Mouse (Mus musculus): ENCODE measurements around the gene Prmt3. TPM values are rescaled to one million over a fixed set of nuclear protein-coding genes. Genes with fewer than 3 reads are reported as not detected.

The Prmt3 gene
- polyA plus RNA-seq, 1 experiment from 2014 or later = 53.8 TPM

DNA sequence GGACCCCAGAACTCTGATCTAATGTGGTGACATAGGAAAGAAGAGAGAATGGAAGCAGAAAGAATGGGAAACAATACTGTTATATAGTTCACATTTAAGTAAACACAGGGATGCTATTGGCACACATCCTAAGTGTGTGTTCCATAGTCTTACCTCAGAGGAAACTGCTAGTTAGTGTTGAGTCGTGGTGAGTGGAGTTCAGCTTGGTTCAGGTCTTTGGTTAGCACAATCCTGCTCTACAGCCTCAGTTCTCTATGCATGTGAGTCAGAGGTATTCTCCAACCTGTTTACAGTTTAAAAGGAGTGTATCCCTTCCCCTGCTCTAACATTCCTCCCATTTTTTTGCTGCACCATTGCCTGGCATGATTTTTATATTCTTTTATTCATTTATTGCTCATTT lies 19.0 kb downstream of the Prmt3 start:
- no peak overlapping the region for H3K4me2 ChIP-seq
- H3K4me1 ChIP-seq (replicated peaks) = peaks cover 10% of the 10 kb centered on the region
- ATAC-seq (ENCODE audit: insufficient number of reproducible peaks, low FRiP score) = no peak
- H3K36me3 ChIP-seq = peaks cover 61% of the 10 kb centered on the region
- no peak overlapping the region for H3K4me3 ChIP-seq
- 71% methylated on average over 1 of the region's 1 CpGs for WGBS
- H3K27ac ChIP-seq (ENCODE audit: poor library complexity, severe bottlenecking) = no peak overlapping the region
- no peaks in the 10 kb centered on the region for H3K9me3 ChIP-seq (replicated peaks)
- no peak overlapping the region for H3K9ac ChIP-seq
- H3K27me3 ChIP-seq (replicated peaks) = no peaks in the 10 kb centered on the region

DNA sequence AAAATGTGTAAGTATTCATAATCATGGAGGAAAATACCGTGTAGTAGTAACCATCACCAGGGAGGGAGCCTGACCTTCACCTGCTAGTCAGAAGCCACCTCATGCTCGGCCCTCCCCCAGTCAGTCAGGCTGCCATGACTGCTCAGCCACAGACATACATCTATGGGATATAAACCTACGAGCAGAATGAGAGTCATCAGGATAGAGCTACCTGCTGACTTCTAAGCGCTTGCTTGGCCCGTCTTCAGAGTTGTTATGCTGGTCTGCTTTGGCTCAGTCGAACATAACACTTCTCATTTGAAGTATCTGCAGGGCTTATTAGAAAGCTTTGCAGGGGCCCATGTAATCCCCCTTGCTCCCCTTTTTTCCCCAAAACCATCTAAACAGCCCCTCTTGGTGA lies 25.4 kb downstream of the Prmt3 start:
- ATAC-seq (ENCODE audit: insufficient number of reproducible peaks, low FRiP score) = no peak
- WGBS = 83% methylated on average over 6 of the region's 6 CpGs
- H3K36me3 ChIP-seq = peaks cover 42% of the 10 kb centered on the region

DNA sequence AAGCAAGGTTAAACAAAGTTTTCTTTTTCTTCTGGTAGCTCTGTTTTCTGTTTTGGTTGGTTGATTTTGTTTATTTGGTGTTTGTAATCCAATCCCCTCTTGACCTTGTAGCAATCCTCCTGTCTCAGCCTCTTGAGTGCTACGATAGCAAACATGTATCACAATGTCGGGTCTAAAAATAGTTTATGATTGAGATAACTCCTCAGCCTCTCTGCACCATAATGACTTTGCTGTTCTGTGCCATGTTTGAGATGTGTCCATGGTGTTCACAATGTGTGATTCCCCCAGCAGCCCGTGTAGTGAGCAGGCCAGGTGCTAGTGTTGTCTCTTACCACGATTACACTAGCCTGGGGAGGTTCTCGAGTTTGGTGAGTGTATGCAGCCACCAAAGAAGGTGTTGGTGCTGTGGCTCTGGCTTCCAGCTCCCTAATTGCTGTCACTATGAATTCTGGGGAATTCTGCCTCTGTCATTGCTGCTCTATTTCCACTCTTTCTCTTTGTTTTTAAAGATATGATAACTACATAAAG lies 26.6 kb downstream of the Prmt3 start:
- Histone ChIP-seq H3K4me3 (no peak overlapping the region), H3K4me2 (no peak overlapping the region), H3K27me3 (replicated peaks) (no peaks in the 10 kb centered on the region), H3K27ac (ENCODE audit: poor library complexity, severe bottlenecking) (no peak overlapping the region), H3K4me1 (replicated peaks) (peaks cover 23% of the 10 kb centered on the region), H3K36me3 (peaks cover 40% of the 10 kb centered on the region), H3K9me3 (replicated peaks) (no peaks in the 10 kb centered on the region), H3K9ac (no peak overlapping the region)
- no peak for ATAC-seq (ENCODE audit: insufficient number of reproducible peaks, low FRiP score)
- WGBS = 42% methylated on average over 5 of the region's 5 CpGs

More for the DNA sequence above, 25.4 kb downstream of the Prmt3 start:
- Histone ChIP-seq H3K4me1 (replicated peaks) (peaks cover 18% of the 10 kb centered on the region), H3K4me3 (no peak overlapping the region), H3K27ac (ENCODE audit: poor library complexity, severe bottlenecking) (no peak overlapping the region), H3K27me3 (replicated peaks) (no peaks in the 10 kb centered on the region), H3K4me2 (no peak overlapping the region), H3K9me3 (replicated peaks) (no peaks in the 10 kb centered on the region), H3K9ac (no peak overlapping the region)

DNA sequence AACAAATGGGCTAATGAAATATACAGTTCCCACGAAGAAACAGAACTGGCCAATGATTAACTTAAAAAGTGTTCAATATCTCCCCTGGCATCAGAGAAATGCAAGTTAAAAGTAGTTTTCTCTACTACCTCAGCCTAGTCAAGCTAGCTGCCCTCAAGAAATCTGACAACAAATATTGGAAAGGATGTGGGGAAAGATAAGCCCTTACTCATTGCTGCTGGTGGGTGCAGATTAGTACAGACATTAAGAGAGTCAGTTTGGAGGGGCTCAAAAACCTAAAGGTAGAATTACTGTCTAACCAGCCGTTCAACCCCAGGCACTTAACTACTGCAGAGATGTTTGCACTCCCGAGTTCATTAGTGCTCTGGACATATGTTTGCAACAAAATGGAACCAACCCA lies 27.5 kb downstream of the Prmt3 start:
- H3K4me3 ChIP-seq = no peak overlapping the region
- H3K27me3 ChIP-seq (replicated peaks) = no peaks in the 10 kb centered on the region
- no peak overlapping the region for H3K27ac ChIP-seq (ENCODE audit: poor library complexity, severe bottlenecking)
- H3K36me3 ChIP-seq = peaks cover 35% of the 10 kb centered on the region
- no peak overlapping the region for H3K4me2 ChIP-seq
- no peaks in the 10 kb centered on the region for H3K9me3 ChIP-seq (replicated peaks)
- no peak for ATAC-seq (ENCODE audit: insufficient number of reproducible peaks, low FRiP score)
- 85% methylated on average over 3 of the region's 3 CpGs for WGBS
- H3K4me1 ChIP-seq (replicated peaks) = peaks cover 23% of the 10 kb centered on the region
- no peak overlapping the region for H3K9ac ChIP-seq

DNA sequence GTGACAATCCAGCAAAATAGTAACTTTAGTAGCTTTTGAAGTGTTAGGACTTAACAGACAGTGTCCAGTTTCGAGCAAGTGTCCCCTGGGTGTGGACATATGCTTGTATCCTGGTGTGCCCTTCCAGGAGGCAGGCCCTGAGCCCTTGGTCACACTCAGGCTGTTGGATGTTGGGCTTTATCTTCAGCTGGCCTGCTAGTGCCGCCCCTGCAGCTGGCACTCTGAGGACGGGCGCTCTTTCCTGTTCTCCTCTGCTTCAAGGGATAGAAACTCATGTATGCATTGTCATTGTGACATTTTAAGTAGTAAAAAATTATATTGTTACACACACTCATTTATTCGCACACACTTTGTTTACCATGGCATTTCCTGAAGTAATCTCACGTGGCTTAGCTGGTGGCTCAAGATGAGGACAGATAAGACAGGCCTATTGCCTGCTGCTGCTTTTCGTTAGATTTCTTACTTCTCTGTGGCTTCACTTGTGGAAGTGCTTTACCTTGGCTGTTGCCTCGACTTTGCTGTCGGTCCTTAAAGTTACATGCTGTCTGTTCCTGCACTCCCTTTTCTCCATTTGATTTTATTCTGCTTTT lies 29.0 kb downstream of the Prmt3 start:
- no peak overlapping the region for H3K27ac ChIP-seq (ENCODE audit: poor library complexity, severe bottlenecking)

DNA sequence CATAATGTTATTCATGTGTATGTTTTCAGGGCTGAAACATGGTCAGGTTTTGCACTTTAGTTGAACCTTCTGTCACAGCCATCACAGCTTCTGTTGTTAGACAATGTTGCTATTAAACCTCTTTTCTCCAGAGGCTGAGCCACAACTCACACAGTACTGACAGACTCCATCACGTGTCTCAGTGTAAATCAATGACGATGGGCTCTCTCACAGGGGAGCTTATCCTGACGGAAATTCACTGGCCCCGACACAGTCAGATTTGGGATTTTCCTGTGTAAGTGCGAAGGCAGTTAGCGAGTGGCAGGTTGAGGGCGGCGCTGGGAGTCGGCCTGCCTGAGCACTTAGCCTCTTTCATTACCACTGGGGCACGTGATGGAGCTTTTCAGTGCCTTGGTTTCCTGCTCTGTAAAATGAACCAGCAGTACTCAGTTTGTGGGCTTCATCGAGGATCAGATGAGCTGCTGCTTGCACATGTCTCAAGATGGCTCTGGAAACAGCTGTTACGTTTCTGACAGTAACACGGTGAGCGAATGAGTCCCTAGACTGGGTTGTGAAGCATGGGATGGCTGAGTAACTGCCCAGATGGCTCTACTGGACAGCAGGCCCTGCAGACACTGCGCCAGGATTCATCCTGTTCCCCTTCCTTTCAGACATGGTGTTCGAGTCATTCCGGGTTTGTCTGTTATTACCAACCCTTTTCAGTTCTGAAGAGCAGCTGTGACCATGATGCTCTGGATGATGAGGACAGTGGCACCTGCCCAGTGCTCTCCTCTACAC lies 29.9 kb downstream of the Prmt3 start:
- Histone ChIP-seq H3K27me3 (replicated peaks) (no peaks in the 10 kb centered on the region), H3K9ac (no peak overlapping the region), H3K27ac (ENCODE audit: poor library complexity, severe bottlenecking) (no peak overlapping the region), H3K36me3 (peaks cover 32% of the 10 kb centered on the region), H3K4me1 (replicated peaks) (peaks cover 12% of the 10 kb centered on the region), H3K9me3 (replicated peaks) (no peaks in the 10 kb centered on the region), H3K4me3 (no peak overlapping the region), H3K4me2 (no peak overlapping the region)
- WGBS = 86% methylated on average over 17 of the region's 17 CpGs
- no peak for ATAC-seq (ENCODE audit: insufficient number of reproducible peaks, low FRiP score)

More for the DNA sequence above, 29.0 kb downstream of the Prmt3 start:
- 74% methylated on average over 9 of the region's 9 CpGs for WGBS
- Histone ChIP-seq H3K9me3 (replicated peaks) (no peaks in the 10 kb centered on the region), H3K4me1 (replicated peaks) (peaks cover 12% of the 10 kb centered on the region), H3K4me2 (no peak overlapping the region), H3K9ac (no peak overlapping the region), H3K36me3 (peaks cover 32% of the 10 kb centered on the region), H3K27me3 (replicated peaks) (no peaks in the 10 kb centered on the region), H3K4me3 (no peak overlapping the region)
- ATAC-seq (ENCODE audit: insufficient number of reproducible peaks, low FRiP score) = no peak

DNA sequence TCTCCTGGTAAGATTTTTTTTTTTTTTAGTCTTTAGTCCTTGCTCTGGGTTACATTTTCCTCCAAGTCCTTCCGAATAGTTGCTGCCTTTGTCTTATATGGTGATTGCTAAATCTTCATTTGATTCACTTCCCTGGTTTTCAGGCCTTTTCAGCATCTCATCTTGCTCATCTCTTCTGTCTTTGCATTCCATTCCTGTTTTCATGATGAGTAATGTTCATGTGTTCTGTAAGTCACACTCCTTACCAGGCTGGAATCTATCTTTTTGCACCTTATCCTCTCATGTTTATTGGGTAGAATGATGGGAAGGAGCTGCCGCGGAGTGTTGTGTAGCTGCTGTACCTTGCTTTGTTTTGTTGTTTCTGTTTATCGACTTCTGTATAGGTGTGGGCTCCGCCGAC lies 31.0 kb downstream of the Prmt3 start:
- Histone ChIP-seq H3K27ac (ENCODE audit: poor library complexity, severe bottlenecking) (no peak overlapping the region), H3K36me3 (peaks cover 28% of the 10 kb centered on the region), H3K9me3 (replicated peaks) (no peaks in the 10 kb centered on the region), H3K4me3 (no peak overlapping the region), H3K4me2 (no peak overlapping the region), H3K4me1 (replicated peaks) (peaks cover 12% of the 10 kb centered on the region), H3K27me3 (replicated peaks) (no peaks in the 10 kb centered on the region), H3K9ac (no peak overlapping the region)
- WGBS = 89% methylated on average over 6 of the region's 6 CpGs
- no peak for ATAC-seq (ENCODE audit: insufficient number of reproducible peaks, low FRiP score)

DNA sequence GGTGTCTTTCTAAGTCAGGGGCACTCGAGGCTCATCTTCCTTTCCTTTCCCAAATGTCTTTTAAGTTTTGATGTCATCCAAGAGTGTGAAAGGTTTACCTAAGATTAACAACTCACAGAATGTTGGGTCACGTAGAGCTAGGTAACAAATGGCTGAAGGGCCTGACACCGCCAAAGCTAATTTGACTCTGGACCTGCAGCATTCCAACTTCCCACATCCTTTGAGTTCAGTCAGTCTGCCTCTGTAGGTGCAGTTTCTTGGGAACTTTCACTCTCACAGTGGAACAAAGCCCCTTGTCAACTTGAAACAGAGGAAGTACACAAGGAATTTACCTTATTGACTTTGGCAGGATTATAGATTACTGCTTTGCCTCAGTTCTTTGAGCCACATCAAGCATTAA lies 31.4 kb downstream of the Prmt3 start:
- Histone ChIP-seq H3K36me3 (peaks cover 30% of the 10 kb centered on the region), H3K27ac (ENCODE audit: poor library complexity, severe bottlenecking) (no peak overlapping the region), H3K9me3 (replicated peaks) (no peaks in the 10 kb centered on the region), H3K27me3 (replicated peaks) (no peaks in the 10 kb centered on the region), H3K4me1 (replicated peaks) (peaks cover 12% of the 10 kb centered on the region), H3K4me3 (no peak overlapping the region), H3K9ac (no peak overlapping the region), H3K4me2 (no peak overlapping the region)
- WGBS = 70% methylated on average over 3 of the region's 3 CpGs
- no peak for ATAC-seq (ENCODE audit: insufficient number of reproducible peaks, low FRiP score)

DNA sequence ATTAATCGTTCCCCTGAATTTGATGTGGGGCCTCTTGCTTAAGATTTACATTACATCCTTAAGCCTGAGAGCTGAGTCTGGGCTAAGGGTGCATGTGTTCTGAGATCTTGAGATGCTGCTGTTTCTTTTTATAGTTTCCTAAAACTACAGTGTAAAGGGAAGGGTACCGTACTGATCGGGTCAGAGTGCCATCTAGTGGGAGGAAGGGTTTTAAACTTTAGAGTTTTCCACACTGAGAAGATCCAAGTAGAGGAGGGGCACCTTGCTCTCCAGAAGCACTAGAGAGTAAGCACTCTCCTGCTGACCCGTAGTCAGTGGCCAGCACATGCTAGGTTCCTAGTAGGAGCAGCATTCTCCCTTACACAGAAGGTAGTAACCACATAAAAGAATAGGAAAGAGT lies 33.2 kb downstream of the Prmt3 start:
- peaks cover 34% of the 10 kb centered on the region for H3K36me3 ChIP-seq
- whole genome bisulfite sequencing = 52% methylated on average over 4 of the region's 4 CpGs
- ATAC-seq (ENCODE audit: insufficient number of reproducible peaks, low FRiP score) = no peak
- no peak overlapping the region for H3K9ac ChIP-seq
- H3K4me2 ChIP-seq = no peak overlapping the region
- H3K27ac ChIP-seq (ENCODE audit: poor library complexity, severe bottlenecking) = no peak overlapping the region
- no peak overlapping the region for H3K4me3 ChIP-seq
- no peaks in the 10 kb centered on the region for H3K9me3 ChIP-seq (replicated peaks)
- peaks cover 8% of the 10 kb centered on the region; the same call in 1 of the 2 replicates for H3K4me1 ChIP-seq (replicated peaks)
- H3K27me3 ChIP-seq (replicated peaks) = no peaks in the 10 kb centered on the region

DNA sequence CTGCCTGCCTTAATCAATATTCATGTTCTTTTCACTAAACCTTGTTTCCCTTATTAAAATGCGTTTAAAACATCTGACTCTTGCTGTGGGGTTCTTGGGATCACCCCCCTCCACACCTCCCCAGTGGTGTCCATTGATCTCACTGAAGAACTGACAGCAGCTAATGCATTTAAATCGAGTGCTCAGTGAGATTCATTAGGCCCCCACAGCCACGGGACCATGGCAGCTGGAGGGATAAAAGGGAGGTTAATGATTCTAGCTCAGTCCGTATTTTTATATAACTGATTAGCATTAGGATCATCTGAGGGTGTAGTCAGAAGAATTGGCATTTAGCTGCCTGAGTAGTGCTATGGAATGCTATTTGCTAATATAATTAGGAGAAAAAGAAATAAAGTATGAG lies 41.2 kb downstream of the Prmt3 start:
- Histone ChIP-seq H3K4me1 (replicated peaks) (peaks cover 9% of the 10 kb centered on the region), H3K36me3 (peaks cover 30% of the 10 kb centered on the region), H3K4me2 (no peak overlapping the region), H3K27ac (ENCODE audit: poor library complexity, severe bottlenecking) (no peak overlapping the region), H3K9me3 (replicated peaks) (no peaks in the 10 kb centered on the region), H3K9ac (no peak overlapping the region), H3K27me3 (replicated peaks) (no peaks in the 10 kb centered on the region), H3K4me3 (no peak overlapping the region)
- 81% methylated on average over 4 of the region's 4 CpGs for WGBS
- no peak for ATAC-seq (ENCODE audit: insufficient number of reproducible peaks, low FRiP score)

DNA sequence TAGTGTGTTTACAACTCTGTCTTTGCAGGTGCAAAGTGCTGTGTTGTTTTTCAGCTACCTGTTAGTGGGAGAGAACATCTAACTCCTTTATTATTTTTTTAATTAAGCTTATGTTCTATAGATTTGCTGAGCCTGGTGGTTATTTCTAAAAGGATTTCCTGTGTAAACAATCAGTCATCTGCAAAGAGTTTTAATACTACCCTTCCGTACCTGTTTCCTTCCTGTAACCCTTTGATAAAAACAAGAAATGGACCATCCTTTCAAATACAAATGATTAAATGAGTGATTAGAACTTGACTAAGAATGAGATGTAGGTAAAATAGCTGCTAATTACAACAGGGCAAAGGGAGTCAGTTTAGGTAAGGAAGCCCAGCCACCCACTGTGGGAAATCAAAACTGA lies 43.2 kb downstream of the Prmt3 start:
- Histone ChIP-seq H3K4me3 (no peak overlapping the region), H3K9me3 (replicated peaks) (no peaks in the 10 kb centered on the region), H3K36me3 (peaks cover 24% of the 10 kb centered on the region), H3K4me2 (no peak overlapping the region), H3K27me3 (replicated peaks) (no peaks in the 10 kb centered on the region), H3K4me1 (replicated peaks) (peaks cover 9% of the 10 kb centered on the region), H3K27ac (ENCODE audit: poor library complexity, severe bottlenecking) (no peak overlapping the region), H3K9ac (no peak overlapping the region)
- 84% methylated on average over 1 of the region's 1 CpGs for WGBS
- ATAC-seq (ENCODE audit: insufficient number of reproducible peaks, low FRiP score) = no peak

All from heart, embryonic 12.5 days (tissue).